Mouse (Mus musculus) ES-E14 (cell line): ENCODE results near the gene Tgfb1.

ENCODE experiments used
- MAFK ChIP-seq: IDR thresholded peaks from 2 replicates; pipeline ENCODE4 v1.6.1; 2014; ENCODE audit warnings: mild to moderate bottlenecking, low read depth, low read length, inconsistent platforms; ENCODE audit not compliant: insufficient read depth
- ZC3H11A ChIP-seq: IDR thresholded peaks from 2 replicates; pipeline ENCODE4 v1.6.1; 2012; ENCODE audit warnings: low read depth, mild to moderate bottlenecking, inconsistent platforms, low read length, borderline replicate concordance
- ZNF384 ChIP-seq: IDR thresholded peaks from 2 replicates; pipeline ENCODE4 v1.6.1; 2012; ENCODE audit warnings: low read depth, low read length, inconsistent platforms

DNA sequence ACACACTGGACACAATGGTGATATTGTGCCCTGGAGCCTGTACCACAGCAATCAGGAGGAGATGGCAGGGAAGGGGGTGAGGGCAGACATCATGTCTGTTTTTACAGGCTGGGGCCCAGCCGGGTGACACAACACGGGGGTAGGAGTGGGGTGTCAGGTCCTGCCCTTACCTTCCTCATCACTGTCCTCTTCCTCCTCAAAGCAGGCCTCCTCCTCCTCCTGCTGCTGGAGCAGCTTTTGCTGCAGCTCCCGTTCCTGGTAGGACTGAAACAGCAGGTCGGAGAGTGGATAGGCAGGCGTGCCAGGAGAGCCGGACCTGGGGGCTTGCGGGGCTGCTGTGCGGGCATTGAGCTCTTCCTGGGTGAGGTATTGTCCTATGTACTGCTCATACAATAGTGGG lies 27.8 kb downstream of the Tgfb1 start:
- TF ChIP-seq MAFK (no peak), ZC3H11A (no peak), ZNF384 (no peak)
